Mouse (Mus musculus): ENCODE measurements around the gene Ehd2.

GRCm38 (mm10) chr7:15956143-15956542 lies 11.2 kb downstream of the Ehd2 start:
- TF ChIP-seq CTCF (conservative IDR thresholded peaks at IDR 0.05; ENCODE audit: insufficient read depth, insufficient read length, low read depth, low read length), result no peak
- no peak for TF ChIP-seq POLR2A (IDR thresholded peaks at IDR 0.05; ENCODE audit: low read depth, low read length)
